Mouse (Mus musculus): ENCODE measurements around the gene Aagab. TPM values are rescaled to one million over a fixed set of nuclear protein-coding genes. Genes with fewer than 3 reads are reported as not detected.

Gene Aagab
- polyA plus RNA-seq, 1 experiment from 2014 or later = 48.3 TPM

GRCm38 (mm10) chr9:63664792-63665646 lies 62.6 kb downstream of the Aagab start:
- H3K4me2 ChIP-seq (ENCODE audit: low read depth, low read length, severe bottlenecking) = no peak overlapping the region
- H3K4me3 ChIP-seq (ENCODE audit: low read depth, low read length) = no peak overlapping the region
- H3K4me1 ChIP-seq (replicated peaks; ENCODE audit: control insufficient read depth, insufficient read depth, low read length) = peaks cover 13% of the 10 kb centered on the region; the same call in 1 of the 2 replicates
- no peak overlapping the region; the same call in 1 of the 2 replicates for H3K9ac ChIP-seq (ENCODE audit: low read length)
- DNase-seq (ENCODE audit: low spot score) (no peak), ATAC-seq (replicated peaks; ENCODE audit: low FRiP score) (no peak)
- no peaks in the 10 kb centered on the region for H3K27me3 ChIP-seq (ENCODE audit: control insufficient read depth, insufficient read depth, low read length)
- no peaks in the 10 kb centered on the region for H3K9me3 ChIP-seq (ENCODE audit: control insufficient read depth, low read length)
- H3K27ac ChIP-seq (ENCODE audit: low read depth, low read length) = peak overlapping the region; percentile 12; the same call in 1 of the 2 replicates
- no peaks in the 10 kb centered on the region; the same call in 1 of the 2 replicates for H3K36me3 ChIP-seq (ENCODE audit: control insufficient read depth, insufficient read depth, low read length)
- 53% methylated on average over 13 of the region's 13 CpGs for WGBS

- no peaks in the 10 kb centered on the region for H3K27me3 ChIP-seq (ENCODE audit: control insufficient read depth, insufficient read depth, low read length)
- no peak overlapping the region for H3K9ac ChIP-seq (ENCODE audit: low read length)
- H3K4me3 ChIP-seq (ENCODE audit: low read depth, low read length) = no peak overlapping the region
- WGBS = 75% methylated on average over 18 of the region's 18 CpGs
- H3K4me1 ChIP-seq (replicated peaks; ENCODE audit: control insufficient read depth, insufficient read depth, low read length) = peaks cover 13% of the 10 kb centered on the region; the same call in 1 of the 2 replicates
- DNase-seq (ENCODE audit: low spot score) (no peak), ATAC-seq (replicated peaks; ENCODE audit: low FRiP score) (no peak)
- H3K4me2 ChIP-seq (ENCODE audit: low read depth, low read length, severe bottlenecking) = no peak overlapping the region
- H3K9me3 ChIP-seq (ENCODE audit: control insufficient read depth, low read length) = no peaks in the 10 kb centered on the region
- H3K36me3 ChIP-seq (ENCODE audit: control insufficient read depth, insufficient read depth, low read length) = no peaks in the 10 kb centered on the region
- no peak overlapping the region for H3K27ac ChIP-seq (ENCODE audit: low read depth, low read length)
Observed at GRCm38 (mm10) chr9:63666612-63667372, 64.3 kb downstream of the Aagab start.

GRCm38 (mm10) chr9:63667373-63667724 lies 64.9 kb downstream of the Aagab start:
- DNase-seq (ENCODE audit: low spot score) (no peak), ATAC-seq (replicated peaks; ENCODE audit: low FRiP score) (no peak)
- Histone ChIP-seq H3K27me3 (ENCODE audit: control insufficient read depth, insufficient read depth, low read length) (no peaks in the 10 kb centered on the region), H3K9ac (ENCODE audit: low read length) (no peak overlapping the region), H3K4me1 (replicated peaks; ENCODE audit: control insufficient read depth, insufficient read depth, low read length) (peaks cover 13% of the 10 kb centered on the region; the same call in 1 of the 2 replicates), H3K4me2 (ENCODE audit: low read depth, low read length, severe bottlenecking) (no peak overlapping the region), H3K9me3 (ENCODE audit: control insufficient read depth, low read length) (no peaks in the 10 kb centered on the region), H3K4me3 (ENCODE audit: low read depth, low read length) (no peak overlapping the region), H3K36me3 (ENCODE audit: control insufficient read depth, insufficient read depth, low read length) (no peaks in the 10 kb centered on the region), H3K27ac (ENCODE audit: low read depth, low read length) (no peak overlapping the region)
- 87% methylated on average over 8 of the region's 8 CpGs for WGBS

GRCm38 (mm10) chr9:63668621-63669020 lies 66.2 kb downstream of the Aagab start:
- H3K27me3 ChIP-seq (ENCODE audit: control insufficient read depth, insufficient read depth, low read length) = no peaks in the 10 kb centered on the region
- H3K4me1 ChIP-seq (replicated peaks; ENCODE audit: control insufficient read depth, insufficient read depth, low read length) = peaks cover 13% of the 10 kb centered on the region; the same call in 1 of the 2 replicates
- no peak for DNase-seq (ENCODE audit: low spot score)
- H3K27ac ChIP-seq (ENCODE audit: low read depth, low read length) = no peak overlapping the region
- no peaks in the 10 kb centered on the region for H3K36me3 ChIP-seq (ENCODE audit: control insufficient read depth, insufficient read depth, low read length)
- H3K4me3 ChIP-seq (ENCODE audit: low read depth, low read length) = no peak overlapping the region
- 70% methylated on average over 1 of the region's 1 CpGs for WGBS
- no peaks in the 10 kb centered on the region for H3K9me3 ChIP-seq (ENCODE audit: control insufficient read depth, low read length)
- no peak overlapping the region for H3K9ac ChIP-seq (ENCODE audit: low read length)
- ATAC-seq (replicated peaks; ENCODE audit: low FRiP score) = no peak
- H3K4me2 ChIP-seq (ENCODE audit: low read depth, low read length, severe bottlenecking) = no peak overlapping the region

GRCm38 (mm10) chr9:63669816-63670215 lies 67.4 kb downstream of the Aagab start:
- H3K9ac ChIP-seq (ENCODE audit: low read length) = no peak overlapping the region
- no peaks in the 10 kb centered on the region for H3K9me3 ChIP-seq (ENCODE audit: control insufficient read depth, low read length)
- peaks cover 10% of the 10 kb centered on the region; the same call in 1 of the 2 replicates for H3K4me1 ChIP-seq (replicated peaks; ENCODE audit: control insufficient read depth, insufficient read depth, low read length)
- H3K4me3 ChIP-seq (ENCODE audit: low read depth, low read length) = no peak overlapping the region
- no peaks in the 10 kb centered on the region for H3K27me3 ChIP-seq (ENCODE audit: control insufficient read depth, insufficient read depth, low read length)
- no peaks in the 10 kb centered on the region; the same call in 1 of the 2 replicates for H3K36me3 ChIP-seq (ENCODE audit: control insufficient read depth, insufficient read depth, low read length)
- 97% methylated on average over 7 of the region's 7 CpGs for WGBS
- no peak overlapping the region for H3K27ac ChIP-seq (ENCODE audit: low read depth, low read length)
- no peak for ATAC-seq (replicated peaks; ENCODE audit: low FRiP score)
- no peak overlapping the region for H3K4me2 ChIP-seq (ENCODE audit: low read depth, low read length, severe bottlenecking)
- DNase-seq (ENCODE audit: low spot score) = no peak

GRCm38 (mm10) chr9:63672797-63673493 lies 70.5 kb downstream of the Aagab start:
- H3K27me3 ChIP-seq (ENCODE audit: control insufficient read depth, insufficient read depth, low read length) = no peaks in the 10 kb centered on the region
- H3K4me3 ChIP-seq (ENCODE audit: low read depth, low read length) = no peak overlapping the region
- H3K9me3 ChIP-seq (ENCODE audit: control insufficient read depth, low read length) = no peaks in the 10 kb centered on the region
- no peak overlapping the region for H3K27ac ChIP-seq (ENCODE audit: low read depth, low read length)
- no peaks in the 10 kb centered on the region; the same call in 1 of the 2 replicates for H3K36me3 ChIP-seq (ENCODE audit: control insufficient read depth, insufficient read depth, low read length)
- ATAC-seq (replicated peaks; ENCODE audit: low FRiP score) (no peak), DNase-seq (ENCODE audit: low spot score) (no peak)
- H3K4me2 ChIP-seq (ENCODE audit: low read depth, low read length, severe bottlenecking) = no peak overlapping the region
- no peak overlapping the region for H3K9ac ChIP-seq (ENCODE audit: low read length)
- H3K4me1 ChIP-seq (replicated peaks; ENCODE audit: control insufficient read depth, insufficient read depth, low read length) = 0 out of 2 replicates have a peak, but pooled peaks cover 2% of the 10 kb centered on the region
- WGBS = 73% methylated on average over 8 of the region's 8 CpGs

- H3K27me3 ChIP-seq (ENCODE audit: control insufficient read depth, insufficient read depth, low read length) = no peaks in the 10 kb centered on the region
- no peak overlapping the region for H3K9ac ChIP-seq (ENCODE audit: low read length)
- no peaks in the 10 kb centered on the region; the same call in 1 of the 2 replicates for H3K36me3 ChIP-seq (ENCODE audit: control insufficient read depth, insufficient read depth, low read length)
- no peak overlapping the region for H3K4me3 ChIP-seq (ENCODE audit: low read depth, low read length)
- no peak overlapping the region for H3K4me2 ChIP-seq (ENCODE audit: low read depth, low read length, severe bottlenecking)
- no peaks in the 10 kb centered on the region for H3K9me3 ChIP-seq (ENCODE audit: control insufficient read depth, low read length)
- ATAC-seq (replicated peaks; ENCODE audit: low FRiP score) (no peak), DNase-seq (ENCODE audit: low spot score) (no peak)
- 81% methylated on average over 3 of the region's 3 CpGs for WGBS
- no peak overlapping the region for H3K27ac ChIP-seq (ENCODE audit: low read depth, low read length)
- 0 out of 2 replicates have a peak, but pooled peaks cover 2% of the 10 kb centered on the region for H3K4me1 ChIP-seq (replicated peaks; ENCODE audit: control insufficient read depth, insufficient read depth, low read length)
Observed at GRCm38 (mm10) chr9:63673494-63673805, 71.0 kb downstream of the Aagab start.

GRCm38 (mm10) chr9:63674613-63675012 lies 72.2 kb downstream of the Aagab start:
- H3K4me1 ChIP-seq (replicated peaks; ENCODE audit: control insufficient read depth, insufficient read depth, low read length) = no peaks in the 10 kb centered on the region
- no peaks in the 10 kb centered on the region for H3K9me3 ChIP-seq (ENCODE audit: control insufficient read depth, low read length)
- no peak overlapping the region for H3K9ac ChIP-seq (ENCODE audit: low read length)
- H3K27ac ChIP-seq (ENCODE audit: low read depth, low read length) = no peak overlapping the region
- H3K4me3 ChIP-seq (ENCODE audit: low read depth, low read length) = no peak overlapping the region
- DNase-seq (ENCODE audit: low spot score) = no peak
- no peaks in the 10 kb centered on the region; the same call in 1 of the 2 replicates for H3K36me3 ChIP-seq (ENCODE audit: control insufficient read depth, insufficient read depth, low read length)
- 90% methylated on average over 10 of the region's 10 CpGs for WGBS
- H3K4me2 ChIP-seq (ENCODE audit: low read depth, low read length, severe bottlenecking) = no peak overlapping the region
- no peaks in the 10 kb centered on the region for H3K27me3 ChIP-seq (ENCODE audit: control insufficient read depth, insufficient read depth, low read length)
- ATAC-seq (replicated peaks; ENCODE audit: low FRiP score) = no peak
